Mouse (Mus musculus) kidney, postnatal 36 days (tissue): ENCODE measurements around the gene Pnpla8.
"Not testable (repeated sequence)": the region's sequence is repeated elsewhere in the genome, so short reads cannot be mapped to it uniquely, and the experiment has no call there.

ENCODE experiments used
- DNase-seq, 2 experiments: peaks; one replicate each; pipeline ENCODE4 v3.0.0; 2021 to 2022; ENCODE audit warnings: mixed read lengths in 2 of 2

Pnpla8 gene

DNA sequence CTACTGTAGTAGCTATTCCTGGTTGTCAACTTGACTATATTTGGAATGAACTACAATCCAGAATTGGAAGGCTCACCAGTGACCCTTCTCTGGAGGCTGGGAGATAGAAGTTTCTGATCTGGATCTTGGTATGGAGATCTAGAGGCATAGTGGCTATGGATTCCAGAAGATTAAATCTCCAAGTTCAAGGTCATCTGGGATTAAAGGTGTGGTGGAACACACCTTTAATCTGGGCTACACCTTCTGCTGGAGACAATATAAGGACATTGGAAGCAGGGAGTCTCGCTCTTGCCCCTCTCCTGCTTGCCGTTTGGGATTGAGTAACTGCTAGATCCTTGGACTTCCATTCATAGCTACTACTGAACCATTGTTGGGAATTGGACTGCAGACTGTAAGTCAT, at the start of gene Pnpla8:
Pnpla8 (plus strand) TSS at position 301 of the 400 bp plus-strand sequence.
- not testable (repeated sequence) for DNase-seq

- peak in 1 of 2 experiments; percentile 5 for DNase-seq
Measured at GRCm38 (mm10) chr12:44176331-44177037, 44.7 kb upstream of the Pnpla8 start.

DNA sequence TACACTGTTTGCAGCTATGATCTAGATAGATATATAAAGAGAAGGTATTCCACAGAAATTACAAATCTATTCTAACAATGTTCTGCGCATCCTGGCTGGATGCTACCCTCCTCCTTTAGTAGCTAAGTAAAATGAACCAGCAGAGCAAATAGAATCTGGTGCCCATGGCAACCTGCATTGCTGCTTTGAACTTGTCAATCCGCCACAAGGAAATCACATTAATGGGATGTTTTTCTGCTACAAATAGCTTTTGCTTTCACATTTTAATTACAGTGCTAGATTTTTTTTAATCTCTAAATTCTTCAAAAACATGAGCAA, 44.2 kb upstream of the Pnpla8 start:
- DNase-seq: no peak

DNA sequence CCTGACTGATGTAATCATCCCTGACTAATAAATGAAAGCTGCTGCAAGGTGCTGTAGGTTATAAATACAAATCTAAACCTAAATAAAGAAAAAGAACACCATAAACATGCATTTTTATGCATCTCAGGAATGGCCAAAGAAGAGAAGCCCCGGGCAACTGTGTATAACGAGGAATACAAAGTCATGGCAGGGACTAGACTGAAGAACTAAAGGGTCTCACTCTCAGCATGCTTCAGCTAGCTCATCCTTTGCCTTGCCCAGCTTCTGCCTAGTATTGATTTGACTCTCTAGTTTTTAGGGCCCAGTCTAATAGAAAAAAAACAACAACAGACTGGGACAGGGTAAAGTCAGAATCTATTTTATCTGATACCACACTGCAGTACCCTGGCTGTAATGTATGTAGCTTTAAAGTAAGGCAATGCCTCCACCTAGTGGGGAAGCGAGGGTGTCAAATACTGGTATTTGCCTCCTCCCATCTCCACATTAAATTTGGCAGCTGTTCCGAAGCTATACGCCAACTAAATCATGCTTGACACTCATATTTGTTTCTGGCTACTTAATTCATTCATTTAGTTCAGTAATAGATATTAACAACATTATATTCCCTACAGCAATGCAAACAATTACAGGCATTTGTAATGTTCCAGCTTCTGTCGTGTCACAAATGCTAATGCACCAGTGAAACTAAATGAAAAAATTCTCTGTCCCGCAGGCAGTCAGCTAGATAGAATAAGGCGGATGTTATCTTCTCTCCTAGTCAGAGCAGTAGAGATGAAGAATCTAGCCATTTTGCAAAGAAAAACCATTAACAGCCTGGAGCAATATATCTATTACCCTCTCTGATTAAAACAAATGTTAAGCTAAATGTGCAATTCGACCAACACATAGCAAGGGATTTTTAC, 39.8 kb upstream of the Pnpla8 start:
- DNase-seq: peak; percentile 33 to 48

GRCm38 (mm10) chr12:44197873-44198525, 23.2 kb upstream of the Pnpla8 start:
- DNase-seq: no peak

DNA sequence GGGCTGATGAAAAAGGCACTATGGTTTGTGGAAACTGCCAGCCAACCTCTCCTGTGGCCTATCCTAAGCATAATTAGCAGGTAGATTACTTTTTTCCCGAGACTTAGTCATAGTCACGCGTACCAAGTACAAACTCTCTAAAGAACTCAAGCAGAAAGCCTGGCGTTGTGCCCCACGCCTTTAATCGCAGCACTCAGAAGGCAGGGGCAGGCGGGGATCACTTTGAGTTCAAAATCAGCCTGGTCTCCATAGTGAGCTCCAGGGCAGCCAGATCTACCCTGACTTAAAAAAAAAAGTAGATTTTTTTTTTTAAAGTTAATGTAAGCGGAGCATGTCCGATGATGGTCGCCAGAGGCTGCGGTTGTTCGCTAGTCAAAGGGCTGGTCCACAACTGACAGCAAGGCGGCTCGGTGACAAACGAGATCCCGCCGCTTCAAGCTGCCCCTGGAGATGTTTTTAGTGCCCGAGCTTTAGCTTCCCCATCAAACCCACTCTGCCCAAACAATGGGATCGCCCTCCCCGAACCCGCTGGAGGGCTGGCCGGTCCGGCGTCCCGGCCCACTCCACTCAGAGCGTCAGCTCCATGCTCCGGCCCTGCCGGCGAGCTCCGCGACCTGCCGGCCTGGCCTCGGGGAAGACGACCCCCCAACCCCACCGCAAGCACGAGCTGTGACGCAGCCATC, 11.9 kb upstream of the Pnpla8 start:
- peak; percentile 87 to 90 for DNase-seq

DNA sequence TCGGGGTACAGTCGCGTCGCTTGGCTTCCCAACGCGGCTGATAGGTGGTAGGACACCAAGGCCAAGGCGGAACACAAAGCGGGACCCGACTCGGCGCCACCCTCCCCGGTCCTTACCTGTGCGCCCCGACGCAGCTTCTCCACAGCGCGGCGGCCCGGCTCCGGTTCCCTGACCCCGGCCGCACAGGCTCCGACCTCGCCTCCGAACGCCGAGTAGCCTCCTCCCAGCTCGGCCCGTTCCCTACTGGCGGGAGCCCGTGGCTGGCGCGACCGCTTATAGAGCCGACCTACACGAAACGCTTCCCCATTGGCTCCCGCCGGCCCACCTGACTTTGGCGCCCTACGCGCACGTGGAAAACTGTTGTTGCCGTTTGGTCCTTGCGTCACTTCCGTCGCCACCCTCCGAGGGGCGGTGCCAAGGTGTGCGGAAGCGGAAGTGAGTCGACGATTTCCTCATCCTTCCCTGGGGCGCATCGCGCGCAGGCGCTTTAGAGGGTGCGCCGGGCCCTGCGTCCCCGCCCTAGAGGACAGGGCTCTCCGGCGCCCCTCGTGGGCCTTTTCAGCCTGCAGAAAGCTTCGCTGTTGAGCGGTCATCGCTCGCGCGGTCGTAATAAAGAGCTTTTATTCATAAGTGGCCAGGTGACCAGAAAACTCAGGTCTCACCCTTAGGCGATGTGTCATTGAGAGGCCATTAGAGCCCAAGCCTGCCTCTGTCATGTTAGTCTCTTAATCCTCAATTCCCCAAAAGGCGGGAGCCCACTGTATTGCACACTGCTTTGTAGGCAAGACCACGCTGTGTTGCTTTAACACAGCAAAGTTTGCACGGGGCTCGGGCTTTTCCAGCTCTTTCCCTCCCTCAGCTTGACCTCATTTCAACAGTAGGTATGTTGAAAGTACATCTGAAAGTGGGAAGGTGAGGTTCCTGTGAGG, 11.1 kb upstream of the Pnpla8 start, which contains the start of gene Dnajb9:
Dnajb9 (minus strand) TSS at position 503 of the 929 bp plus-strand sequence.
- peak; percentile 99 for DNase-seq

DNA sequence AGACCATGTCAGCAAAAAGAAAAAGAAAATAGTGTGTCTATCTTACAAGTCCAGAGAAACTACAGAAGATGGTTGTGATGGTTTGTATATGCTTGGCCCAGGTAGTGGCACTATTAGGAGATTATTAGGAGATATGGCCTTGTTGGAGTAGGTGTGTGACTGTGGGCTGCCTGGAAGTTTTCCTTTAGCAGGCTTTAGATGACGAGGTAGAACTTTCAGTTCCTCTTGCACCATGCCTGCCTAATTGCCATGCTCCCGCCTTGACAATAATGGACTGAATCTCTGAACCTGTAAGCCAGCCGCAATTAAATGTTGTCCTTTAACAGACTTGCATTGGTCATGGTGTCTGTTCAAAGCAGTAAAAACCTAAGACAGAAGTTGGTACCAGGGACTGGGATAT, 9.6 kb upstream of the Pnpla8 start:
- no peak for DNase-seq

GRCm38 (mm10) chr12:44221651-44222356, 634 bp downstream of the Pnpla8 start:
- peak in 1 of 2 experiments; percentile 36 for DNase-seq

DNA sequence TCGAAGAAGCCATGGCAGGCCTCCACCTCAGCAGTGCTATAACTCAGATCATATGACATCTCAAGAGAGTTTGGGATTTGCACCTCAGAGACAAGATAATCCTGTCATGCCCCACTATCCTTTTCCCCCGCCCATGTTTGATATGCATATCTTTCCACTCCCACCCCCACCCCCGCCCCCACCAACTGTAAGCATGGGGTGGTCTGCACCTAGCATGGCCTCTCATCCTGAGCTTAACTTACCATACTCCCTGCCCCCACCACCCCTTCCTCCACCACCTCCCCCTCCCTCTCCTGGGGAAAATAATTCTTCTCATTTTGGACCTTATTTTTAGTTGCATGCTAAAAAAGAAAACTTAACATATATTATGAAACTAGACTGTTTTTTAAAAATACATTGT, 1.9 kb downstream of the Pnpla8 start:
- no peak for DNase-seq

- no peak for DNase-seq
Measured at GRCm38 (mm10) chr12:44224650-44225049, 3.5 kb downstream of the Pnpla8 start.

GRCm38 (mm10) chr12:44241090-44241489, 19.9 kb downstream of the Pnpla8 start:
- DNase-seq: no peak

DNA sequence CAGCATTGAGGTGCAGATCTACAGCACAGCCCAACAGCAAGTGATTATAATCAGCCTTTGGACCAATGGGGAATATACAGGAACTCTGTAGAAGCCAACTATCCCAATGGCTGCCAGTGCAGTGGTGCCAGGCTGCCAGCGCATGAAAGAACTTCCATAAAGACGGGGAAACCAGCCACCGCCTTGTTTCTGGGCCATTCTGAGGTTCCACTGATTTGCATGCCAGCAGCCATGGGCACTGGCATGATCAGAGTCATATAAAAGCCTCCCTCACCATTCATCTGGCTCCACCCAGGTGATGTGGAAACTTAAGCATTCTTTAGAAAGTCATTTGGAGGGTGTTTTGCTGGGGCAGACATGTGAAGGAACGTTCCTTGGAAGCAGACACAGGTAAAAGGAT, 21.2 kb downstream of the Pnpla8 start:
- no peak for DNase-seq

- DNase-seq: peak in 1 of 2 experiments; percentile 47
Measured at GRCm38 (mm10) chr12:44245739-44246138, 24.6 kb downstream of the Pnpla8 start.

GRCm38 (mm10) chr12:44248309-44248977, 27.3 kb downstream of the Pnpla8 start:
- no peak for DNase-seq

DNA sequence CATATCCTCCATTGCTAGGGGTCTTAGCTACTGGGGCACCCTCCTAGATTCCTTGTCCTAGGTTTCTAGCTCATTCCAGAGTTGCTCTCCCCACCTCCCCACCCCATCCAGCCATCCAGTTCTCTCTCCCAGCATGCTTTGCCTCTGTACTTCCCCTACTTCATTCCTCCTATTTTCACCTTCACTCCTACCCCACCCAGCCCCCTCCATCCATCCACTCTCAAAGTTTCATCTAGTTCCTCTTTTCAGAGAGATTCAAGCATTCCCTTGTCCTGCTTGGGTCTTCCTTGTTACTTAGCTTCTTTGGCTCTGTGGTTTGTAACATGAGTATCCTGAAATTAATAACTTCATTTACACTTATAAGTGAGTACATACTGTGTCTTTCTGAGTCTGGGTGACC, 41.4 kb downstream of the Pnpla8 start:
- DNase-seq: no peak

DNA sequence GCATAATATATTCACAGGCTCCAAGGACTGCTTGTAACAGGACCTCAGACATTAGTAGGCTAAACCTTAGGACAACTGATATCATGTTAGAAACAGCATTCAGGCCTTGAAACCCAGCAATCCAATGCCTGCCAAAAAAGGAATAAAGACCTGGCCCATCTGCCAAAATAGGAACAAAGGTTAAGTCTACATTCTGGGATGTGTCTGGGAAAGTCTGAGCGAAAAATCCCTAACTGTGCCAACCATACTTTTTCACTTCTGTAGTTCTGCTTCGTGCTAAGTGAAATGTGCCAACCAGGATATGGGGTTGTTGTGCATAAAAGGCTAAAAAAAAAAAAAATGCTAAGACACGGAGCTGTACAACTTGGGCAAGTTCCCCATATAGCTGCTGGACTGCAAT, 44.5 kb downstream of the Pnpla8 start:
- DNase-seq: no peak

GRCm38 (mm10) chr12:44267196-44267595, 46.0 kb downstream of the Pnpla8 start:
- DNase-seq: no peak

DNA sequence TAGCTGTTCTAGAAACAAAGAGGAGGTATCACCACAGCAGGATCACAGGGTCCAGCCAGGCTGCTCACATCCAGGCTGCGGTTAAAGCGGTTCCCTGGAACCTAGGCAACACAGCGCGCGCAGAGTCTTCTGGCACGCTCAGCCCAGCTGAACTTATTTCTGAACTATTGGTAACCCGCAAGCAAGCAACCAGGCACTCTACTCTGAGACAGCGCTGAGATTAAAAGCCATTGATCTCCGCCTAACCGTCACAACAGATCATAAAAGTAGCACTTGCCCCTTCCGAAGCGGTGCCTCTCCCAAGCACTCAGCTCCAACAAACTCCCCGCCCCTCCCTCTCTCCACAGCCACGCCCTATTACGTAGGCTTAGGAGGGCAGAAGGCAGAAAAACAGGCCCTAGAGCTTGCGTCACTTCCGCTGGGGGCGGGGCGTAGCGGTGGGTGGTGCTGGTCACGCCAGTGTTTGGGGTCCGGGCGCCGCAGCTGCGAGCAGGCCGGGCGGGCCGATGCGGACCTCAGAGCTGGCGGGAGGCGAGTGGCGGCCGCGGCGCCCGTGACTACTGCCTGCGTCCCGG, 47.6 kb downstream of the Pnpla8 start:
- DNase-seq: peak; percentile 100

- peak; percentile 83 to 87 for DNase-seq
Measured at GRCm38 (mm10) chr12:44269311-44269831, 48.2 kb downstream of the Pnpla8 start.
